10 mouse cellular contexts compared by ENCODE assay signal in the genomic region with DNA sequence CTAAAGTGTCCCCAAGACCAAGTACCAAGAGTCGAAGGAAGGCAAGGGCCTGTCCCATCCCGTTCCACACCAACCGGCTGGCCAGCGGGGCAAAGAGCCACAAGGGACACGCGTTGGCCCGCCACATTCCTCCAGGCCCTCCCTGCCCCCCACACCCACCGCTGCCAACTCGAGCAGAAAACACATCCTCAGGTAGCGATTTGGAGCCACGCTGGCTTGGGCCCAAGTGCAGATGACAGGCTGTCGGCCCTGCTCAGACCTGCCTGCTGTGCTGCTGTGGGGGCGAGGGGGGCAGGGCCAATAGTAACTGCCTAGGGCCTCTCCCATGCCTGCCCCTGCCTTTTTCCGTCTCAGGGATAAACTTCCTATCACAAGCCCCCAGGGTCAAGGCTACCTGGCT. TPM values are rescaled to one million over a fixed set of nuclear protein-coding genes. Genes with fewer than 3 reads are reported as not detected.
A peak's percentile ranks its signal among the peaks of the same experiment; 100 is the strongest.
DNase-seq lines count a peak whose midpoint lies in the region; ATAC-seq and TF ChIP-seq lines count a peak whose summit lies in the region.
"Had no signal": no experiment of that assay in that cellular context is flagged by ENCODE, and none has a peak within 500 bp of the region (broad histone marks: within the 10 kb centered on the region; RNA-seq: fewer than 3 reads in every experiment).

No protein-coding gene starts in this region.

- H3K4me2 ChIP-seq in neural tube, embryonic 11.5 days (ENCODE audit: low read depth) = 0 out of 2 replicates have a peak overlapping the region, but pooled peaks have one; percentile 87
- 0 out of 2 replicates have a peak overlapping the region, but pooled peaks have one; percentile 83 for H3K4me2 ChIP-seq in midbrain, embryonic 12.5 days (replicated peaks)

- peaks cover 6% of the 10 kb centered on the region for H3K79me2 ChIP-seq in heart, adult 2 months (replicated peaks; ENCODE audit: control insufficient read depth, insufficient read depth, low read length)

- H3K36me3 ChIP-seq in heart, adult 2 months (ENCODE audit: control insufficient read depth, insufficient read depth, low read length) = no peaks in the 10 kb centered on the region
- no peaks in the 10 kb centered on the region for H3K36me3 ChIP-seq in neural tube, embryonic 11.5 days (ENCODE audit: control insufficient read depth, insufficient read depth, low read length)
- H3K36me3 ChIP-seq in midbrain, embryonic 12.5 days = no peaks in the 10 kb centered on the region

- no peak for TF ChIP-seq POLR2A in heart, adult 2 months (IDR thresholded peaks at IDR 0.05; ENCODE audit: insufficient read depth, low read depth, low read length)

- DNase-seq in heart, adult 2 months = no peak
- no peak for DNase-seq in heart, postnatal 10 days
- DNase-seq in neural tube, embryonic 11.5 days (ENCODE audit: low spot score) = no peak
- DNase-seq in neural tube, embryonic 10.5 days (ENCODE audit: extremely low spot score, low spot score) = no peak
- peak; percentile 85 for DNase-seq in urinary bladder, postnatal 14 days (ENCODE audit: low spot score)
- DNase-seq in c-Kit-positive CD71-positive TER-119-positive erythroid progenitor cells, embryonic 14.5 days (ENCODE audit: low spot score) = no peak
- no peak for DNase-seq in cerebellum, adult 11 months

- 59% methylated on average over 14 of the region's 14 CpGs for WGBS in heart, adult 2 months
- 81% methylated on average over 13 of the region's 14 CpGs for WGBS in neural tube, embryonic 11.5 days
- WGBS in midbrain, embryonic 12.5 days = 69% methylated on average over 14 of the region's 14 CpGs

- H3K27me3 ChIP-seq in heart, adult 2 months (ENCODE audit: control insufficient read depth, insufficient read depth, low read length) = no peaks in the 10 kb centered on the region
- H3K27me3 ChIP-seq in neural tube, embryonic 11.5 days (ENCODE audit: control insufficient read depth, insufficient read depth, low read length) = peaks cover 44% of the 10 kb centered on the region
- H3K27me3 ChIP-seq in midbrain, embryonic 12.5 days = peaks cover 64% of the 10 kb centered on the region

- TF ChIP-seq EP300 in heart, adult 2 months (IDR thresholded peaks at IDR 0.05; ENCODE audit: insufficient read depth, low read depth, low read length) = no peak

- no peak for TF ChIP-seq CTCF in heart, adult 2 months (IDR thresholded peaks at IDR 0.05)

- peak overlapping the region; percentile 15 for H3K9ac ChIP-seq in heart, adult 2 months (ENCODE audit: low read depth, low read length)
- no peak overlapping the region for H3K9ac ChIP-seq in neural tube, embryonic 11.5 days (ENCODE audit: low read length)
- H3K9ac ChIP-seq in midbrain, embryonic 12.5 days (replicated peaks) = no peak overlapping the region
- H3K9ac ChIP-seq: liver, embryonic 14.5 days had no signal

- H3K27ac ChIP-seq in heart, adult 2 months = no peak overlapping the region
- no peak overlapping the region for H3K27ac ChIP-seq in neural tube, embryonic 11.5 days (ENCODE audit: low read depth, low read length)
- no peak overlapping the region for H3K27ac ChIP-seq in midbrain, embryonic 12.5 days (replicated peaks)
- H3K27ac ChIP-seq: kidney, postnatal 0 days; liver, embryonic 14.5 days had no signal

- H3K9me3 ChIP-seq in neural tube, embryonic 11.5 days (ENCODE audit: control insufficient read depth, low read length) = no peaks in the 10 kb centered on the region
- no peaks in the 10 kb centered on the region for H3K9me3 ChIP-seq in midbrain, embryonic 12.5 days

- H3K4me1 ChIP-seq in heart, adult 2 months (ENCODE audit: control insufficient read depth, insufficient read depth, low read length) = peaks cover 12% of the 10 kb centered on the region
- H3K4me1 ChIP-seq in neural tube, embryonic 11.5 days (ENCODE audit: control insufficient read depth, insufficient read depth, low read length) = peaks cover 20% of the 10 kb centered on the region
- H3K4me1 ChIP-seq in midbrain, embryonic 12.5 days = peaks cover 34% of the 10 kb centered on the region

- no peak overlapping the region; the same call in 1 of the 2 replicates for H3K4me3 ChIP-seq in heart, adult 2 months
- no peak overlapping the region for H3K4me3 ChIP-seq in neural tube, embryonic 11.5 days (ENCODE audit: low read depth, low read length)
- no peak overlapping the region for H3K4me3 ChIP-seq in midbrain, embryonic 12.5 days

- no peak for ATAC-seq in neural tube, embryonic 11.5 days (ENCODE audit: insufficient read depth, low FRiP score, low TSS enrichment)
- ATAC-seq in midbrain, embryonic 12.5 days (ENCODE audit: low FRiP score, low read depth) = no peak

- intact Hi-C loops in heart, adult 2 months (cut with DNase I) = no loop called here
- intact Hi-C loops in heart, postnatal 10 days (cut with DNase I) = no loop called here

RNA-seq across cellular contexts. Expression of a gene that starts 2.3 kb away (rescaled TPM):
- total RNA-seq in heart, adult 2 months (2021) = 10 to 100 TPM; 25.4 to 27.4 TPM
- 34.4 and 35.5 TPM in 2 replicates for polyA plus RNA-seq in heart, adult 2 months (2012; rRNA removed)
- 10 to 100 TPM; 36.1 to 38.5 TPM for total RNA-seq in heart, postnatal 10 days (2021)
- 5.4 and 5.9 TPM in 2 replicates for polyA plus RNA-seq in neural tube, embryonic 11.5 days (2014; fragmentation: Nextera tagmentation; extraction: Ambion mirVana)
- 5.8 and 7.5 TPM in 2 replicates for polyA plus RNA-seq in midbrain, embryonic 12.5 days (2016; fragmentation: Nextera tagmentation; extraction: Ambion mirVana)

RNA-seq across cellular contexts. Expression of a gene that starts 14.7 kb away (rescaled TPM):
- 1 to 10 TPM; 5.7 to 8.6 TPM for total RNA-seq in heart, adult 2 months (2021)
- polyA plus RNA-seq in heart, adult 2 months (2012; rRNA removed) = 11.4 and 14.8 TPM in 2 replicates
- 10 to 100 TPM; 11.7 to 11.8 TPM for total RNA-seq in heart, postnatal 10 days (2021)
- polyA plus RNA-seq in neural tube, embryonic 11.5 days (2014; fragmentation: Nextera tagmentation; extraction: Ambion mirVana) = 61.2 and 67.8 TPM in 2 replicates
- polyA plus RNA-seq in midbrain, embryonic 12.5 days (2016; fragmentation: Nextera tagmentation; extraction: Ambion mirVana) = 52.9 and 56.6 TPM in 2 replicates

RNA-seq across cellular contexts. Expression of a gene that starts 49.0 kb away (rescaled TPM):
- 10 to 100 TPM; 21.8 to 24.3 TPM for total RNA-seq in heart, adult 2 months (2021)
- polyA plus RNA-seq in heart, adult 2 months (2012; rRNA removed) = 26.7 and 27.4 TPM in 2 replicates
- 10 to 100 TPM; 22.9 to 24.5 TPM for total RNA-seq in heart, postnatal 10 days (2021)
- 21.8 TPM in 2 replicates for polyA plus RNA-seq in neural tube, embryonic 11.5 days (2014; fragmentation: Nextera tagmentation; extraction: Ambion mirVana)
- polyA plus RNA-seq in midbrain, embryonic 12.5 days (2016; fragmentation: Nextera tagmentation; extraction: Ambion mirVana) = 26.8 and 28.6 TPM in 2 replicates

RNA-seq across cellular contexts. Expression of a gene that starts 59.2 kb away (rescaled TPM):
- under 1 TPM; 0.29 to 0.36 TPM for total RNA-seq in heart, adult 2 months (2021)
- polyA plus RNA-seq in heart, adult 2 months (2012; rRNA removed) = 1.00 and 2.0 TPM in 2 replicates
- under 1 TPM; 0.17 to 0.19 TPM for total RNA-seq in heart, postnatal 10 days (2021)
- polyA plus RNA-seq in neural tube, embryonic 11.5 days (2014; fragmentation: Nextera tagmentation; extraction: Ambion mirVana) = not detected in 2 replicates
- polyA plus RNA-seq in midbrain, embryonic 12.5 days (2016; fragmentation: Nextera tagmentation; extraction: Ambion mirVana) = not detected in 2 replicates
